Mouse (Mus musculus) kidney, postnatal 4 days (tissue): ENCODE data around the gene Rab15.

ENCODE experiments used
- DNase-seq, 2 experiments: peaks; one replicate each; pipeline ENCODE4 v3.0.0; 2021; ENCODE audit warnings: mixed read lengths in 2 of 2

Rab15 gene

DNA sequence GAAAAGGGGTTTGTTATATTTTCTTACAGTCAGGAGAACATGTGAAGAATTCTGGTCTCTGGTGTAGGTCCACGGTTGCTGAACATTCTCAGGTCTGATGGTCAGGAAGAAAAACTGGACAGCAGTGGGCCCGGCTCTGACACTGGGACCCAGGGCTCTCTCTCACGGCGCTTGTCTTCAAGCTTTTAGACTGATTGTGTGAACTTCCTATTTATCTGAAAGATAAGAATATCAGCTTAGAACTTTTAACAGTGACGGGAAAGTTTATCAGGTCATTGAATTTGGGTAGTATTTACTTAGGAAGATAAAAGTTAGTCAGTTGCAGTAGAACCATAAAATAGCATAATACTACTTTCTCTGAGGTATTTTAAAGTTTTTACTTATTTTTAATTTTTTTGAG lies 45.8 kb downstream of the Rab15 start:
- no peak for DNase-seq

DNA sequence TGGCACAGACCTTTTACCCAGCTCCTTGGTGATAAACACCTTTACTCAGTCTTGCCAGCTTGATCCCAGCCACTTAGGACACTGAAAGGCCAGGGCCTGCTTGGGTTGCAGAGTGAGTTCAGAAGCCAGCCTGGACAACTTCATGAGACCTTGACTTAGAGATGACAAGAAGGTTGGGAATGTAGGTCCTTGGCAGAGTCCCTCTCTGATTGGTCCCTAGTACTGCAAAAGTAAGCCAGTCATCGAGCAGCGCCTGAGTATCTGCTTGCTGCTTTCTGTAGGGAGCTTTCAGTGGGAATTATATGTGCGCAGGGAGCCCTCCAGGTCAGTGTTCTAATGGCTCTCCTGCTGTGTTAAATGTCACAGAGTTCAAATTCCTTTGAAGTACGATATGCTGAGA lies 47.6 kb downstream of the Rab15 start:
- no peak for DNase-seq

DNA sequence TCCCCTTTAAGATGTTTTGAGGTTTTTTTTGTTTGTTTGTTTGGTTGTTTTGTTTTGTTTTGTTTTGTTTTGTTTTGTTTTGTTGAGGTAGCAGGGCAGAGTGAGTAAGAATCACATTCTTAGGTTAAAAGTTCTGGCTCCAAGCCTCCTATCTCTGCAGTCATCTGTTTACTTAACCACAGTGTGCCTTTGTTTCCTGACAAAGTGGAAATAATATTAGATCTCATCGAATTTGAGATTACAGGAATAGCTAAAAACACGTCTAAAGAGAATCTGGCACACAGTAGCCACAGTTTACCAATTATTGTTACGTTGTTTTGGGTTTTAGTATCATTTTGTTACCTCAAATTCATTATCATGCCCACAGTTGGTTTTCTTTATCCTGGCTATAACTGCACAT lies 48.1 kb downstream of the Rab15 start:
- DNase-seq = no peak

DNA sequence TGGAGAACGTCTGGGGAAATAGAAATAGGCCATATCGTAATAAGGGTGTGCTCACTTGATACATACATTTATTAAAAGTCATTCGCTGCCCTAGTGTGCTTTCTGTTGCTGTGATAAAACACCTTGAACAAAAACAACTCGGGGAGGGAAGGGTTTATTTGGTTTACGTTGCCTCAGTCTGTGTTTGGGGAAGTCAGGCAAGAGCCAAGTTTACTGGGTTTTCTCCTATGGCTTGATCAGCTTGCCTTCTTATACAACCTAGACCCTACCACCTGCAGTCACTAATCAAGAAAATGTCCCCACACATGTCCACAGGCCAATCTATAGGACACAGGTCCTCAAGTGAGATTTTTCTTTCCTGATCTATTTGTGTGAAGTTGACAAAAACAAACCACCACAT lies 51.2 kb downstream of the Rab15 start:
- no peak for DNase-seq

DNA sequence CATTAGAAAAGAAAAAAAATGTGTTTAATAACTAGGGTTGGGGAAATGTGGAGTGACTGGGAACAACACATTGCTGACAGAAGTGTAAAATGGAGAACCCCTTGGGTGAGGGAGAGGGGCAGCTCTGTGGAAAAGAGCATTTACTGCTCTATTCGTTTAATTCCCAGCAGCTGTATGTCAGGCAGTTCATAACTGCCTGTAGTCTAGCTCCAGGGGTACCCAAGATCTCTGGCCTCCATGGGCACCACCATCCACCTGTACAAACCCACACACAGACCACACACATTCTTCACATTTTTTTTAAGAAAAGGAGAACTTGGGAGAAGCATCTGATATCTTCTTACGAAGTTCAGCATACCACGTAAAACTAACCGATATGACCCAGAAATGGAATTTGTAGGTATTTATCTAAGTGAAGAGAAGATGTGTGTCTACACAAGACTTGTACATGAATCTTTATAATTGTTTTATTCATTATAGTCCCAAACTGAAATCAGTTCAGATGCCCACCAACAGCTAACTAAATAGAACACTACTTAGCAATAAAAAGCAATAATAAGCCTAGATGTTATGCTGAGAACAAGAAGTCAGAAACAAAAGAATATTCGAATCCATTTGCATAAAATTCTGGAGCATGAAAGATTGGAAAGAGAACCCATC lies 51.7 kb downstream of the Rab15 start:
- no peak for DNase-seq

DNA sequence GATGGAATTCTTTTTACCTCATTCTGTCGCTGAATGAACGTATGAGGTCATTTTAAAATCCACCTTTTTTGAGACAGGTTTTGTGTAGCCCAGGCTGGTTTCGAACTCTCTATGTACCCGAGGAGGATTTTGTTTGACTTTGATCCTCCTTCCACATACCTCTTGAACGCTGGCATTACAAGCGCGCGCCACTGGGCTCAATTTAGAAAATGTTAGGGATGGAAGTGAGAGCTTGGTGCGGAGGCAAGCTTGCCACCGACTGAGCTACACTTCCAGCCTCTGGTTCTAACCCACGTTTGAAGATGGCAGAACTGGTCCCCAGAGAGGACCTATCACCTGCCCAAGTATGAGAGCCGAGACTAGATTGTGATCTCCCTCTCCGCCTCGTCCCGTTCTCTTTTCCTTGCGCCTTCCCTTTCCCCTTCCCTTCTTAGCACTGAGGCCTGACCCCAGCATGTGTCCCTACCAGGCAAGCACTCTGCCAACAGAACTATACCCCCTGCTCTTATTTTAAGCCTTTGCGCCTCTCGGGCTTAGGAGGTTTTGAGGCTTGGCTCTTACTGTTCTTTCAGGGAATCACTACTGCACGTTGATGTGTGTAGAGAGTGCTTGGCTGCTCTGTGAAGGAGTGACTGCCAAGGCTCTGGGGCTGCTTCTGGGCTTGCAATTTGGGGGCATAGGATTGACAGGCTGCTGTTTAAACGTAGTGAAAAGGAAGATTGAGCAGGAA lies 56.6 kb downstream of the Rab15 start:
- DNase-seq = peak in 1 of 2 experiments; percentile 19

DNA sequence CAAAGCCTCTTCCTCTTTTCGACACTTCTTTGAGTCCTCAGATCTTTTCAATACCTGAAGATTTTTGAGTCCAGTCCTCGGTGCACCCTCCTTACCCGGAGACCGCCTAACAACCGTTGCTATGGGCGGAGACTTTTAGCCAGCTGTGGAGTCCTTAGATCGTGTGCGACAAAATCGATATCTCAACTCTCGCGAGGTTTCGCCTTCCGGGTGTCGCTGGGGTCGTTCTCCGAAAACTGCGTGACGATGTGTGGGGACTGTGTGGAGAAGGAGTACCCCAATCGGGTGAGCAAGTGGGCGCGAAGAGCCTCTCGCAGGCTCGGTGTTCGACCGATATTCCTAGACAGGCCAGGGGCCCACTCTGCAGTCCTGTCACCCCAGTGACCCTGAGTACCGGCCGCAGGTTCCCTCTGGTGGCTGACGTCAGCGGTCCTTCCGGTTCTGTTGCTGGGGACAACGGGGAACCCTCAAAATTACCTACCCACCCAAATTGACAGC lies 57.3 kb downstream of the Rab15 start, which contains the start of the genes Churc1 and Fntb:
Gene Churc1 (plus strand): TSS at position 185 of the 498 bp plus-strand sequence.
Gene Fntb (plus strand): TSS at position 236 of the 498 bp plus-strand sequence.
- peak; percentile 92 to 95 for DNase-seq

DNA sequence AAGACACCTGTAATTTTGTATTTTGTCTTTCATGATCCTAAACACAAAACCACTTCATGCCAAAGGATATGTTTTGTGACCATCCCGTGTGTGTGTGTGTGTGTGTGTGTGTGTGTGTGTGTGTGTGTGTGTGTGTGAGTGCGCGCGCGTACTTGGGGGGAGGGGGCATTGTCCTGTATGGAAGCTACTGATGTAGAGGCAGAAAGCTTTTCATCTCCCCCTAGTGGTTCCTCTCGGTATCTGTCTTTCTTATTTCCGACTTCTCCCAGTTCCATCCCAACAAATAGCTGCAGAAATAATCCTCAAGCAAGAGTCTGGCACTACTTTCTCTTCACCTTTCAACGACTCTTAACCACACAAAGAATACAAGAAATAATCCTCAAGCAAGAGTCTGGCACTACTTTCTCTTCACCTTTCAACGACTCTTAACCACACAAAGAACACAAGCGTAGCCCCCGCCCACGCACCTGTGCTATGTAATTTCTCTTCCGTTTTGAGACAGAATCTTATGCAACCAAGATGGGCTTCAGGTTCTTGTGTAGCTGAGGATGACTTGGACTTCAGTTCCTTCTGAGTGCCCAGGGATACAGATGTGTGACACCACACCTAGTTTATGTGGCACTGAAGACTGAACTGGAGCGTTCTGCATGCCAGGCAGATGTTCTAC lies 69.9 kb downstream of the Rab15 start:
- DNase-seq = peak; percentile 41 to 52

DNA sequence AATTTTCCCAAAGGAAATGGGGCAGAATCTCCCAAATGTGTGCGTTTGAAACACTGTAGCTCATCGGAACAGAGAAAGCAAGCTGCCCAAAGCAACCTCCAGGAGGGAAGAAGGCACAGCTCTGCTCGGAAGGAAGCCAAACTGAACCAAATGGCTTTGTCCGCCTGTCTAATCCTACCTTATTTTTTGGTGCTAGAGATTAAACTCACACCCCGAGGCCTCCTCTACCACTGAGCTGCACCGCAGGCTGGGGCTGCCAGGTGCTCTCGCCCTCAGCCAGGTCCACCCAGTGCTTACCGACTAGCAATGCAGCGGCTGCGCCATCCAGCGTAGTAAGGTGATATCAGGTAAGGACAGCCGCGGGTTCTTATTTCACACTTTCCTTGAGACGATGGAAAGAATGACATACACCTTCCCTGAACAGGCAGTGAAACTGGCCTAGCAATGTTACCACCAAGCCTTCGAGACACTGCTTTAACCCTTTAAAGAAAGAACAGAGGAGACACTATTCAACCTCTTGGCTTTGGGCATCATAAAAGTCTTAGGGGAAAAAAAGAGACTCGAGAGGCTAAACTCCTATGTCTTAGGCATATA lies 71.7 kb downstream of the Rab15 start:
- no peak for DNase-seq
